Mouse (Mus musculus): Measurements from ENCODE around the gene Prodh2. TPM values are rescaled to one million over a fixed set of nuclear protein-coding genes. Genes with fewer than 3 reads are reported as not detected.

The Prodh2 gene
- polyA plus RNA-seq, 1 experiment from 2014 or later, result not detected

- no peak overlapping the region for H3K4me3 ChIP-seq (ENCODE audit: low read depth, low read length)
- no peak for ATAC-seq
Measured at GRCm38 (mm10) chr7:30515003-30515760, 21.8 kb downstream of the Prodh2 start.

GRCm38 (mm10) chr7:30518325-30518724 is 24.9 kb downstream of the Prodh2 start:
- H3K9me3 ChIP-seq (replicated peaks; ENCODE audit: control insufficient read depth, low read length, poor library complexity, severe bottlenecking), result no peaks in the 10 kb centered on the region
- no peaks in the 10 kb centered on the region; the same call in 1 of the 2 replicates for H3K4me1 ChIP-seq (ENCODE audit: control insufficient read depth, insufficient read depth, low read length)
- H3K4me2 ChIP-seq (ENCODE audit: low read length), result no peak overlapping the region
- H3K27me3 ChIP-seq (ENCODE audit: control insufficient read depth, insufficient read depth, low read depth, low read length), result no peaks in the 10 kb centered on the region
- WGBS, result 44% methylated on average over 8 of the region's 8 CpGs
- H3K9ac ChIP-seq (ENCODE audit: low read depth, low read length), result no peak overlapping the region
- H3K4me3 ChIP-seq (ENCODE audit: low read depth, low read length), result no peak overlapping the region
- H3K36me3 ChIP-seq (ENCODE audit: control insufficient read depth, insufficient read depth, low read length), result peaks cover 8% of the 10 kb centered on the region
- ATAC-seq, result no peak
- H3K27ac ChIP-seq (ENCODE audit: low read length), result no peak overlapping the region

More at GRCm38 (mm10) chr7:30515003-30515760, 21.8 kb downstream of the Prodh2 start:
- H3K9ac ChIP-seq (ENCODE audit: low read depth, low read length), result no peak overlapping the region
- H3K9me3 ChIP-seq (replicated peaks; ENCODE audit: control insufficient read depth, low read length, poor library complexity, severe bottlenecking), result no peaks in the 10 kb centered on the region
- 54% methylated on average over 24 of the region's 24 CpGs for WGBS
- H3K36me3 ChIP-seq (ENCODE audit: control insufficient read depth, insufficient read depth, low read length), result no peaks in the 10 kb centered on the region
- H3K4me2 ChIP-seq (ENCODE audit: low read length), result no peak overlapping the region
- no peaks in the 10 kb centered on the region for H3K27me3 ChIP-seq (ENCODE audit: control insufficient read depth, insufficient read depth, low read depth, low read length)
- H3K4me1 ChIP-seq (ENCODE audit: control insufficient read depth, insufficient read depth, low read length), result no peaks in the 10 kb centered on the region; the same call in 1 of the 2 replicates
- no peak overlapping the region for H3K27ac ChIP-seq (ENCODE audit: low read length)

GRCm38 (mm10) chr7:30520396-30520795 is 27.0 kb downstream of the Prodh2 start:
- ATAC-seq, result peak; percentile 18

GRCm38 (mm10) chr7:30520856-30521255 is 27.4 kb downstream of the Prodh2 start:
- peak; percentile 6; the same call in 1 of the 2 replicates for ATAC-seq
- Histone ChIP-seq H3K9me3 (replicated peaks; ENCODE audit: control insufficient read depth, low read length, poor library complexity, severe bottlenecking) (no peaks in the 10 kb centered on the region), H3K27ac (ENCODE audit: low read length) (no peak overlapping the region), H3K36me3 (ENCODE audit: control insufficient read depth, insufficient read depth, low read length) (peaks cover 27% of the 10 kb centered on the region), H3K9ac (ENCODE audit: low read depth, low read length) (no peak overlapping the region), H3K4me3 (ENCODE audit: low read depth, low read length) (no peak overlapping the region), H3K27me3 (ENCODE audit: control insufficient read depth, insufficient read depth, low read depth, low read length) (no peaks in the 10 kb centered on the region), H3K4me2 (ENCODE audit: low read length) (no peak overlapping the region), H3K4me1 (ENCODE audit: control insufficient read depth, insufficient read depth, low read length) (no peaks in the 10 kb centered on the region; the same call in 1 of the 2 replicates)
- WGBS, result 62% methylated on average over 5 of the region's 5 CpGs

More at GRCm38 (mm10) chr7:30520396-30520795, 27.0 kb downstream of the Prodh2 start:
- Histone ChIP-seq H3K4me3 (ENCODE audit: low read depth, low read length) (no peak overlapping the region), H3K27ac (ENCODE audit: low read length) (no peak overlapping the region), H3K4me2 (ENCODE audit: low read length) (no peak overlapping the region), H3K27me3 (ENCODE audit: control insufficient read depth, insufficient read depth, low read depth, low read length) (no peaks in the 10 kb centered on the region), H3K4me1 (ENCODE audit: control insufficient read depth, insufficient read depth, low read length) (no peaks in the 10 kb centered on the region; the same call in 1 of the 2 replicates), H3K9ac (ENCODE audit: low read depth, low read length) (no peak overlapping the region), H3K36me3 (ENCODE audit: control insufficient read depth, insufficient read depth, low read length) (peaks cover 23% of the 10 kb centered on the region), H3K9me3 (replicated peaks; ENCODE audit: control insufficient read depth, low read length, poor library complexity, severe bottlenecking) (no peaks in the 10 kb centered on the region)
- 37% methylated on average over 4 of the region's 4 CpGs for WGBS

GRCm38 (mm10) chr7:30522871-30523270 is 29.4 kb downstream of the Prodh2 start:
- H3K4me2 ChIP-seq (ENCODE audit: low read length), result no peak overlapping the region
- no peak overlapping the region for H3K9ac ChIP-seq (ENCODE audit: low read depth, low read length)
- no peaks in the 10 kb centered on the region for H3K27me3 ChIP-seq (ENCODE audit: control insufficient read depth, insufficient read depth, low read depth, low read length)
- H3K4me3 ChIP-seq (ENCODE audit: low read depth, low read length), result no peak overlapping the region
- H3K36me3 ChIP-seq (ENCODE audit: control insufficient read depth, insufficient read depth, low read length), result peaks cover 39% of the 10 kb centered on the region
- ATAC-seq, result no peak
- 76% methylated on average over 10 of the region's 10 CpGs for WGBS
- H3K9me3 ChIP-seq (replicated peaks; ENCODE audit: control insufficient read depth, low read length, poor library complexity, severe bottlenecking), result no peaks in the 10 kb centered on the region
- no peak overlapping the region for H3K27ac ChIP-seq (ENCODE audit: low read length)
- no peaks in the 10 kb centered on the region; the same call in 1 of the 2 replicates for H3K4me1 ChIP-seq (ENCODE audit: control insufficient read depth, insufficient read depth, low read length)

- Histone ChIP-seq H3K27me3 (ENCODE audit: control insufficient read depth, insufficient read depth, low read depth, low read length) (no peaks in the 10 kb centered on the region), H3K4me3 (ENCODE audit: low read depth, low read length) (no peak overlapping the region), H3K27ac (ENCODE audit: low read length) (no peak overlapping the region), H3K4me1 (ENCODE audit: control insufficient read depth, insufficient read depth, low read length) (no peaks in the 10 kb centered on the region; the same call in 1 of the 2 replicates), H3K36me3 (ENCODE audit: control insufficient read depth, insufficient read depth, low read length) (peaks cover 54% of the 10 kb centered on the region), H3K9ac (ENCODE audit: low read depth, low read length) (no peak overlapping the region), H3K4me2 (ENCODE audit: low read length) (no peak overlapping the region), H3K9me3 (replicated peaks; ENCODE audit: control insufficient read depth, low read length, poor library complexity, severe bottlenecking) (no peaks in the 10 kb centered on the region)
- ATAC-seq, result no peak
- 83% methylated on average over 6 of the region's 6 CpGs for WGBS
Measured at GRCm38 (mm10) chr7:30524487-30524886, 31.1 kb downstream of the Prodh2 start.

GRCm38 (mm10) chr7:30525954-30526353 is 32.5 kb downstream of the Prodh2 start:
- 47% methylated on average over 10 of the region's 10 CpGs for WGBS
- H3K36me3 ChIP-seq (ENCODE audit: control insufficient read depth, insufficient read depth, low read length), result peaks cover 61% of the 10 kb centered on the region
- H3K4me1 ChIP-seq (ENCODE audit: control insufficient read depth, insufficient read depth, low read length), result no peaks in the 10 kb centered on the region
- H3K27me3 ChIP-seq (ENCODE audit: control insufficient read depth, insufficient read depth, low read depth, low read length), result no peaks in the 10 kb centered on the region
- no peak overlapping the region for H3K4me3 ChIP-seq (ENCODE audit: low read depth, low read length)
- no peak for ATAC-seq
- H3K9me3 ChIP-seq (replicated peaks; ENCODE audit: control insufficient read depth, low read length, poor library complexity, severe bottlenecking), result no peaks in the 10 kb centered on the region
- no peak overlapping the region for H3K4me2 ChIP-seq (ENCODE audit: low read length)
- no peak overlapping the region for H3K9ac ChIP-seq (ENCODE audit: low read depth, low read length)
- H3K27ac ChIP-seq (ENCODE audit: low read length), result no peak overlapping the region

- WGBS, result 34% methylated on average over 17 of the region's 17 CpGs
- H3K27ac ChIP-seq (ENCODE audit: low read length), result no peak overlapping the region
- no peak overlapping the region for H3K9ac ChIP-seq (ENCODE audit: low read depth, low read length)
- H3K4me1 ChIP-seq (ENCODE audit: control insufficient read depth, insufficient read depth, low read length), result peaks cover 4% of the 10 kb centered on the region
- ATAC-seq, result no peak
- no peaks in the 10 kb centered on the region for H3K9me3 ChIP-seq (replicated peaks; ENCODE audit: control insufficient read depth, low read length, poor library complexity, severe bottlenecking)
- no peak overlapping the region for H3K4me2 ChIP-seq (ENCODE audit: low read length)
- H3K36me3 ChIP-seq (ENCODE audit: control insufficient read depth, insufficient read depth, low read length), result peaks cover 61% of the 10 kb centered on the region
- no peaks in the 10 kb centered on the region for H3K27me3 ChIP-seq (ENCODE audit: control insufficient read depth, insufficient read depth, low read depth, low read length)
- H3K4me3 ChIP-seq (ENCODE audit: low read depth, low read length), result no peak overlapping the region
Measured at GRCm38 (mm10) chr7:30526399-30526798, 33.0 kb downstream of the Prodh2 start.

- Histone ChIP-seq H3K4me3 (ENCODE audit: low read depth, low read length) (no peak overlapping the region), H3K4me2 (ENCODE audit: low read length) (no peak overlapping the region), H3K27me3 (ENCODE audit: control insufficient read depth, insufficient read depth, low read depth, low read length) (no peaks in the 10 kb centered on the region), H3K27ac (ENCODE audit: low read length) (no peak overlapping the region), H3K4me1 (ENCODE audit: control insufficient read depth, insufficient read depth, low read length) (peaks cover 10% of the 10 kb centered on the region), H3K9ac (ENCODE audit: low read depth, low read length) (no peak overlapping the region), H3K9me3 (replicated peaks; ENCODE audit: control insufficient read depth, low read length, poor library complexity, severe bottlenecking) (no peaks in the 10 kb centered on the region), H3K36me3 (ENCODE audit: control insufficient read depth, insufficient read depth, low read length) (peaks cover 67% of the 10 kb centered on the region)
- ATAC-seq, result no peak
- WGBS, result 83% methylated on average over 14 of the region's 14 CpGs
Measured at GRCm38 (mm10) chr7:30526981-30527380, 33.6 kb downstream of the Prodh2 start.

Measured in midbrain, embryonic 16.5 days (tissue).